Mouse (Mus musculus): ENCODE measurements around the gene Rnf225.
"Not testable (repeated sequence)": the region's sequence is repeated elsewhere in the genome, so short reads cannot be mapped to it uniquely, and the experiment has no call there.

The Rnf225 gene

DNA sequence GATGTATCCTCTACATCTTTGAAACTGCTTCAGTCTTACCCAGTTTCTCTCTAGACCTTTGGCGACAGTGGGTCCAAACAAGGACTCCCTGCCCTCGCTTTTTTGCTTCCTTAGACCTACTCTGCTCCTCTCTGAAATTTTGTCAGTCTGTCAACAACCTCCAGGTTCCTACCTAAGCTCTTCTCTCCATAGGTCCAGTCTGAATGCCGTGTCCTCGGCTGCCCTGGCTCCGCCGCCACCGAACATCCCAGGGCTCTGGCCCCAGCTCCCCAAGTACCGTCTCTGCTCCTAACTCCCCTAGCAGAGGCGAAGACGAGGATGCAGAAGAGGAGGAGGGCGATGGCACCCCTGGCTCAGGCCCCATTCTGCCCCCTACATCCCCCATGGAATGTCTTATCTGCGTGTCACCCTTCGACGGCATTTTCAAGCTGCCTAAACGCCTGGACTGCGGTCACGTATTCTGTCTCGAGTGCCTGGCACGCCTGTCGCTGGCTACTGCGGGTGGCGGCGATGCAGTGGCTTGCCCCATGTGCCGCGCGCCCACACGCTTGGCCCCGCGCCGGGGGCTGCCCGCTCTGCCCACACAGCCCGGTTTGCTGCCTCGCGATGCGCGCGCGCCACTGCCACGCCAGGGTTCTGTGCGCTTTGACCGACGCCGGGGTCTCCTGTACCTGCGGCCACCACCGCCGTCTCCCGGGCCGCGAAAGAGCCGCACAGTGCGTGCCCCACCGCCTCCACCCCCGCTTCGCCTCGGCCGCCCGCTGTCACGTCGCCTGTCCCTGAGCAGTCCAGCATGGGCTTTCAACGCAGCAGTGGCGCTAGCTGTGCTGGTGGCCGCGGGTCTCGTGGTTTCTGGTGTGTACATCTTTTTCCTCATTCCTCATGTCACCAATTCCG lies 725 bp downstream of the Rnf225 start:
- no peak for DNase-seq (ENCODE audit: low spot score in 2 of 2)

DNA sequence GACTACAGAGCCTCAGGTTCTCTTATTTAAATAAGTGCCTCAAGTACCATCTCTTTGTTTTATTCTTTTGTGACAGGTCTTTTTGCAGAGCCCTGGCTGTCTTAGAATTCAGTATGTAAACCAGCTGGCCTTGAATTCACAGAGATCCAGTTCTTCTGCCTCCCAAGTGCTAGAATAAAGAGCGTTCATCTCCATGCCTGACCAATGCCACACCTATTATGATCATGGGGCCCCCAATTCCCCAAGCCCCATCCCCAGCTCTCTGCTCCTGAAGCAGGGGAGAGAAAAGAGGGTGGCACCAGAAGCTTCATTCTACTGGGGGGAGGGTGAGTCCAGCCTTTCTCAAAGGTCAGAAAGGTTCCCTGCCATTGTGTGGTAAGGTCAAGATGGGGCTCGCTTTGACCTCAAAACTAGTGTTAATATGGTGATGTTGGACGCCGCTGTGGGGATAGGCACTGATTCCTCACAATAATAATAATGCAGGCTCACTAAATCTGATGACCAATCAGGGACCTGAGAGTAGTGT lies 6.5 kb downstream of the Rnf225 start:
- no peak for DNase-seq (ENCODE audit: low spot score in 2 of 2)

DNA sequence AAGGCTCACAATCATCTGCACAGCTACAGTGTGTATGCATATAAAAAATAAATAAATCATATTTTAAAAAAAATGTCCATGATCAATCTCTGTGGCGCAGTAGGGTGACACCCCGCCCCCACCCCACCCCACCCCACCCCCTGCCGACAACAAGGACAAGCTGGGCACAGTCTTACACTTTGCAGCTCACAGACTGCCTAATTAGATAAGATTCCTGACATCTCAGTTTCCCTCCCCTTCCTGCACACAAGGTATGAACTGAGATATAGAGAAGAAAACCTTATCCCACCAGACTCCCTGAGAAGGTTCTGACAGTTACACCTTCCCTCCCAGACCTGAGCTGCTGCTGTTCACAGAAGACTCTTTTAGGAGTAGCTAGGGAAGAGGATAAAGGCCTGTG lies 7.6 kb downstream of the Rnf225 start:
- DNase-seq (ENCODE audit: low spot score in 2 of 2) = no peak

DNA sequence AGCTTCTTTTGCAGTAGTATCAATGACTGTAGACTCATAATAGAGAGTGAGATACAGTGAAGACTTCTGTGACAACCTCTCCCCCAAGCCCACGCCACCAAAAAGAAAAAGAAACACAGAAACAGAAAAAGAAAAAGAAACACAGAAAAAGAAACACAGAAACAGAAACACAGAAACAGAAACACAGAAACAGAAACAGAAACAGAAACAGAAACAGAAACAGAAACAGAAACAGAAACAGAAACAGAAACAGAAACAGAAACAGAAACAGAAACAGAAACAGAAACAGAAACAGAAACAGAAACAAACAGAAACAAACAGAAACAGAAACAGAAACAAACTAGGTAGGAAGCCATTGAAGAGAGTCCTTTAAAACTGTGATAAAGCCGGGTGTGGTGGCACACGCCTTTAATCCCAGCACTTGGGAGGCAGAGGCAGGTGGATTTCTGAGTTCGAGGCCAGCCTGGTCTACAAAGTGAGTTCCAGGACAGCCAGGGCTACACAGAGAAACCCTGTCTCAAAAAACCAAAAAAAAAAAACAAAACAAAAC lies 10.1 kb downstream of the Rnf225 start:
- DNase-seq (ENCODE audit: low spot score in 2 of 2) = not testable (repeated sequence)

DNA sequence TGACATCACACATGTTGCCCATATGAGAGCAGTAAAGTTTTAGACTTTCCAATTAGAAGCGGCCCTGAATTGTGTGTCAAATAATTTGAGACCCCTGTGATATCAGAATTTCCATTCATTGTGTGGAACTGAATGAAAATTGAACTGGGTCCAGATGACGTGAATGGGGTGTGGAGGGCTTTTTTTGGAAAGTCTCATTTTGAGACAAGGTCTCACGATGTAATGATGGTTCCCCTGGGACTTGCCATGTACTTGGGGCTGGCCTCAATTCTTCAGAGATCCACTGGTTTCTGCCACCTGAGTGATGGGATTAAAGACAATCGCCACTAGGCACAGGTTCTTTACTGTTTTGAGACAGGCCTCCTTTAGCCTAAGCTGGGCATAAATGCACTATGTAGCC lies 13.4 kb downstream of the Rnf225 start:
- DNase-seq (ENCODE audit: low spot score in 2 of 2) = no peak

DNA sequence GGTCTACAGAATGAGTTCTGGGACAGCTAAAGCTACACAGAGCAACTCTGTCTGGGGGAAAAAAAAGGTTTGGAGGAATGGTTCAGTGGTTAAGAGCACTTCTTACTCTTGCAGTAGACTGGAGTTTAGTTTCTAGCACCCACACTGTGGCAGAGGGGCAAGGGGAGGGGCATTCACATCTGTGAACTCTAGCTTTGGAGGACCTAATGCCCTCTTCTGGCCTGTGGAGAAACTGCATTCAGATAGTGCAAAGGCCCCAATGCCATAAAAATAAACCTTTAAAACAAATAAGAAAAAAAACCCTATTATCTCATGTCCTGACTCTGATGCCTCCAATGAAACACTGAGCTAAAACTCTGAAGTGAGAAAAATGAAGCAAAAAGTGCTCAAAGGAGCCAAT lies 16.3 kb downstream of the Rnf225 start:
- peak; percentile 31 to 44 for DNase-seq (ENCODE audit: low spot score in 2 of 2)

DNA sequence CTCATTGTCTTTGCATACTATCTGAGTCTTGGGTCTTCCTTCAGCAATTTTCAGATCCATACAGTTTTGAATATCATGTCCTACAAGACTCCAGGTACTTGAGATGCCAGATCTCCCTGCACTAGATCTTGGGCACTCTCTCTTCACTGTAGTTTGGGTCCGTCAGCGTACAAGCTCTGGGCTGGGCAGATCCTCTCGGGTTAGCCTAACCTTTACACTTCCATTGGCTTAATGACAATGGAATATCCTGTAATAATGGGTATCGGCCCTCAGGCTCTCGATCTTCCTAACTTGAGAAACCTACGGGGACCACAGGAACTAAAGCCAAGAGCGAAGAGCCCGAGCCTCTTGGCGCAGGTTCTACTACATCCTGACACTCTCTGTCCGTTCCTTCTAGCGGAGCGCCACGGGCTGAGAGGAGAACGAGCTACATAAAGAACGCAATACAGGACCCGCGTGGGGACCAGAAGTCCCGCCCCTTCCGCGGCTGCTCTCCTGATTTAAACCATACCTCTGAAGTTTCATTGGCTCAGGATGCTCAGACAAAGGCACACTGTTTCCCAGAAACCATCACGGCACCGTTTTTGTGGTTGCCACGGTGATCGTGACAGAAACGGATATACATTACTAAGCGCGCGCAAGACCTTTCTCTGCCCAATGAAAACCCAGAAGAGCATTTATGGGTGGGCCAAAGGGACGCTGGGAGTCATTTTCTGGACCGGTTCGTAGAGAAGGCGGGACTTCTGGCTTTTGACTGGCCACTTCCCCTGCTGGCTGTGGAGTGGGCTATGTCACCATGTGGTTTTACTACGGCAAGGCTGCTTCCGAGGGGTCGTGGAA lies 22.0 kb downstream of the Rnf225 start:
- peak; percentile 87 to 92 for DNase-seq (ENCODE audit: low spot score in 2 of 2)

DNA sequence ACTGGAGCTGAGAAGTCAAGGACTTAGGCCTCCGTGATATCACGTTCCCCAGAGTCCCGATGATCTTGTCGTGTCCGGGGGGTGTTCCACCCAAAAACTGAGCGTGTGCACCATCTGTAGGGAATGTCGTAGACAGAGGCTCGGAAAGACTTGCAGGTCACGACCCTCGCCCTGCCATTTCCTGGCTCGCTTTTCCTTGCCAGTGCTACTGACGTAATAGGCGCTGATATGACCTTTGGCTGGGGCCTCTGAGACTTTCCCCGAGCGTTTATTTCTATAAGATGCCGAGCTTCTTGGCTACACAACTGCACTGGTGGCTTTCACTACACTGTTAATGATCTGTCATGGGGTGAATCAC lies 22.6 kb downstream of the Rnf225 start:
- no peak for DNase-seq (ENCODE audit: low spot score in 2 of 2)

DNA sequence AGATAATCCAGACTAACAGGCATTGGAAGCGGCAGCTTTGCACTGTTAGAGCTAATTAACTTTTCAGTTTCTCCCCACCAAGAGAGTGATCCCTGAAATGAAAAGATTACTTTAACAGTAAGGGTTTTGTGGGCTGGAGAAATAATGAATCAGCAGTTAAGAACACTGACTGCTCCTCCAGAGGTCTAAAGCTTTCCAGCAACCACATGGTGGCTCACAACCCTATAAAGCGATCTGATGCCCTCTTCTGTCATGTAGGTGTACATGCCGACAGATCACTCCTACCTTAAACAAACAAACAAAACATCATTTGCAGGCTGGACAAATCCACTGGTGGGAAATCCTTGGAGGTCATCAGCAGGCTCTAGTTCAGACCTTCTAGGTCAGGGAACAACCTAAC lies 27.7 kb downstream of the Rnf225 start:
- no peak for DNase-seq (ENCODE audit: low spot score in 2 of 2)

DNA sequence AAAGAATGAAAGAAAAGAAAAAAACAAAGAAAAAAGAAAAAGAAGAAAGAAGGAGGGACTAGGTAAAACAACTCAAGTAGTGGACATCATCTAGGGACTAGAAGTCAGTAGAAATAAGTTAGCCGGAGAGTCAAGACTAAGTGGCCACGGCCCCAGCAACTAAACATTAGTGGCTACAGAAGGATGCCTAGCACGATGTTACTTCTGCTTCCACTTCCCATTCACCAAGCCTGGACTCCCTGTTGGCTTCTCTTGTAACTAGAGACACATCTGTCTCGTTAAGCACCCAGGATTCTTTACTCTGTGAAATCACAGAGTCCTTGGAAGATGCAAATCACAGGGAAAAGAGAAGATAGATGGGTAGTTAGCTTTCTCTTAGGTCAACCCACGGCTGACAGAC lies 30.3 kb downstream of the Rnf225 start:
- no peak for DNase-seq (ENCODE audit: low spot score in 2 of 2)

DNA sequence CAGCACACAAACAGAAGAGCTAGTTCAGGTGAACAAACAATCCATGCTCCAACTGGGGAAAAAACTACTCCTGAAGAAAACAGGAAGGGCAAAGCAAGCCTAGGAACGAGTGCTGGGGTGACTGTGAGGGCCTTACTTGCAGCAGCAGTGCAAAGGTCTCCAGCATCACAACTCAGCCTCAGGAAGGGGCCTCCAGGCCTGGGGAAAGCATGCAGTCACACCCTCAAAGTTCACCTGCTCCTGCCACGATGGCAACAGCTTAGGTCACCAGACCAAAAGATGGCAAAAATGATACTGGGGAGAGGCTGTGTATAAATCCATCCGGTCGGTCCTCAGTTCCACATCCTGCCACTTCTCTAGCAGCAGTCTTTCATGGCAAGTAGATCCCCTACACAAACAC lies 31.7 kb downstream of the Rnf225 start:
- no peak for DNase-seq (ENCODE audit: low spot score in 2 of 2)

DNA sequence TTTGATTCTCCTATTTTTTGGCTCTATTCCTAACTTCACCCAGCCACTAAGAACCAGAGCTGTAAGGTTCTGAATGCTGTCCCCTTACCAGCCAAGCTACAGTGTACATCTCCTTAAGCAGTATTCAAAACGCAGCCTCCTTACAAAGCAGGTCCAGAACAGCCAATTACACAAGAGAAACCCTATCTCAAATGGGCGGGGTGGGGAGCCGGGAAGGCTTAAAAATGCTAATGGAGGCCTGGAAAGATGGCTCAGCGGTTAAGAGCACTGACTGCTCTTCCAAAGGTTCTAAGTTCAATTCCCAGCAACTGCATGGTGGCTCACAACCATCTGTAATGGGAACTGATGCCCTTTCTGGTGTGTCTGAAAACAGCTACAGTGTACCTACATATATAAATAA lies 32.5 kb downstream of the Rnf225 start:
- DNase-seq (ENCODE audit: low spot score in 2 of 2) = no peak

DNA sequence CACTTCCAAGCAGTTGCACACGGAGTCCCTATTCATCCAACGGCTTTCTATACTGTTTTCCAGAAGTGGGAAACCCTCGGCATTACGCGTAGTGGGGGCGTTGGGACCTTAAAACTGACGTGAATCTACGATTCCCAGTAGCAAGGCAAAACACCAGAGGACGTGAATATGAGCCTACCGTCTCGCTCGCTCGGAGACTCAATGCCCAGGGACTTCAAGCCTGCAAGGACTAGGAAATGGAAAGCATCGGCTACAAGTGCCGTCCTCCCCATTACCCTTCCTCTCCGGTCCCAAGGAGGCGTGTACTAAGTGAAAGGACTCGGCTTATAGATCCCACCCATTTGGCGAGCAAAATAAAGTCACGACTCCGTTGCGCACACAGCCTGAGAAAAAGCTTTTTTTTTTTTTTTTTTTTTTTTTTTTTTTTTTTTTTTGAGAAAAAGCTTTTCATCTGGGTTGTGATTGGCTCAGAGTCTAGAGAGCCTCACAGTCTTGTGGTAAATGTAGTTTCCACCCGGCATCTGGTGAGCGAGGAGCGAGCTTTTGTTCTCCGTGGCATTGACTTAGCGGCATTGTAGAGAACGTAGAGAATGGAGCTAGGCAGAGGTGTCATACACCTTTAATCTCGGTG lies 34.4 kb downstream of the Rnf225 start:
- peak; percentile 69 to 70 for DNase-seq (ENCODE audit: low spot score in 2 of 2)

DNA sequence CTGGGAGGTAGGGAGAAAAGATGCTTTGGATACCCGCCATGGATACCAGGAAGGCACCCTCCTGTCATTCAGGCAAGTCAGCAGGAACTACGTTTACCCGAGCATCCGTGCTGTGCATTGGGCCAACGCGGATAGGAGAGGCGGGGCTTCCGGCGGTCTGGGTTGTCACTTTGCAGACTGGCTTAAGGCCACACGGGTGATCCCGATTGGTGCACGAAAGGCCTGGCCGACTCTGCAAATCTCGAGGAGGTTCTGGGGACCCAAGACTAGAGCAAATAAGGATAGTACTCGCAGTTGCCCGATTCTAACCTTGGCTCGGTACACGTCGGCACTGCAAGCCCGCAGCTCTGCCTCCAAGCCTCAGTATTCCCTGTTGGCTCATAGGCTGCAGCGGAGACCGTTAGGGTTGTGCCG lies 38.5 kb downstream of the Rnf225 start, which contains the start of gene Zfp324:
Zfp324 (plus strand) TSS at position 161 of the 414 bp plus-strand sequence.
- DNase-seq (ENCODE audit: low spot score in 2 of 2) = peak; percentile 81 to 82

DNA sequence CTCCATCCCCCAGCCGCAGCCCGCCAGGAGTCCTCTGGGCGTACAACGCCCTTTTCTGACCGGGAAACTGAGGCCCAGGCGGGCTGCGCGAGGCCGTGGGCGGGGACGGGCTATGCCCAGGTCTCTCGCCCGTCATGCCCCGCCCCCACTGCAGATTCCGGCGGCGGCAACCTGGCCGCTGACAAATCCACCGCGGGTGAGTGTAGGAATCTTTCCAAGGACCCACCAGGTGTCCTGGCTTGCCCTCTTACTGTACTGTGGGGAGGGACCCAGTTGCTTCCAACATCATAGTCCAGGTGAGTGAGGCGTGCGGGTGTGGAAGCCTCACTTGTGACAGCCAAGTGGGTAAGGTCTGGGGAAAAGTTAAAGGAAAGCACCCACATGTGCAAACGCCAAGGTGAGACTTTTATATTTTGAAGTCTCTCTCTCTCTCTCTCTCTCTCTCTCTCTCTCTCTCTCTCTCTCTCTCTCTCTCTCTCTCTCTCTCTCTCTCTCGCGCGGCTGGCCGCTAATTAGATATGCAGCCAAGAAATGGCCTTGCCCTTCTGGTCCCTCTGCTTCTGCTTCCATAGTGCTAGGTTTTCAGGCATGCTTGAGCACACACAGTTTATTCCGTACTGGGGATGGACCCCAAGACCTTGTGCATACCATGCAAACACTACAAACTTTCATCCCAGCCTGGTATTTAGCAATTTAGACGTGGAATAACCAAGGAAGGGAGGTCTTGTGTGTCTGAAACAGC lies 39.1 kb downstream of the Rnf225 start:
- DNase-seq (ENCODE audit: low spot score in 2 of 2) = peak; percentile 56 to 69

DNA sequence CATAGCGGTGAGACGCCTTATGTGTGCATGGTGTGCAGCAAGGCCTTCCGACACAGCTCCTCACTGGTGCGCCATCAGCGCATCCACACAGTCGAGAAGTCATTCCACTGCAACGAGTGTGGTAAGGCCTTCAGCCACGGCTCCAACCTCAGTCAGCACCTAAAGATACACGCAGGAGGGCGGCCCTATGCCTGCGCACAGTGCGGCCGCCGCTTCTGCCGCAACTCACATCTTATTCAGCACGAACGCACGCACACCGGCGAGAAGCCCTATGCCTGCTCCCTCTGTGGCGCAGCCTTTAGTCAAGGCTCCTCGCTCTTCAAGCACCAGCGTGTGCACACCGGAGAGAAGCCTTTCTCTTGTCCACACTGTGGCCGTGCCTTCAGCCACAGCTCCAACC lies 43.7 kb downstream of the Rnf225 start:
- no peak for DNase-seq (ENCODE audit: low spot score in 2 of 2)

DNA sequence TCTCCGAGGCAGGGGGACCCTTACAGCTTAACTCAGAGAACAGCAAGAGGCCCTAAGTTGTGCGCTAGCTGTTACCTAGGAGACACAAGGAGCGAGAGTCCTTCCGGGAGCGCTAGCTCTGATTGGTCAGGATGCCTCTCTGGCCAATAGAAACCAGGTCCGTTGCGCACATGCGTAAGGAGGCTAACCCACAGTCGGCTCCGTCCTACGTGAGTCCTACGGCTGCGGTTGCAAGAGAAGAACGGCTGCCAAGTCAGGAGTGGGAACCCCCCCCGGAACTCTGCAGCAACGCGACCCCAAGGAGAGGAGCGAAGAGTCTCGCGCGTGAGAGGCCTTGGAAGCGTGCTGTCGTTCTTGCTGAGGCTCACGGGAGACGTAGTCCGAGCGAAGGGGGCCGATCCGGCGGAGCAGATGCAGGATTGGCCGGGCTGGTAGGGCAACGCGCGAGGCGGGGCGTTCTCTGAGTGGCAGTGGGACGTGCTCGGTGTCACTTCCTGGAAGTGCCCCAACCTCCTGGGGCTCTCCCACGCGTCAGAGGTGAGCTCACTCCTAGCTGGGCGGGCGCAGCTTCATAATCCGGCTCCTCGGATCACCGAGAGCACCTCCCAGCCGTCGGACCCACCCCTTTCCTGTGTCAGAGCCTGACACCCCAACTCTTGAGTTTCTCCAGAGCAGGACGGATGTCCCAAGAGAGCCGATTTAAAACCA lies 50.6 kb downstream of the Rnf225 start, which contains the start of gene Zfp446:
Zfp446 (plus strand) TSS at position 167 of the 708 bp plus-strand sequence.
- DNase-seq (ENCODE audit: low spot score in 2 of 2) = peak; percentile 95 to 98

DNA sequence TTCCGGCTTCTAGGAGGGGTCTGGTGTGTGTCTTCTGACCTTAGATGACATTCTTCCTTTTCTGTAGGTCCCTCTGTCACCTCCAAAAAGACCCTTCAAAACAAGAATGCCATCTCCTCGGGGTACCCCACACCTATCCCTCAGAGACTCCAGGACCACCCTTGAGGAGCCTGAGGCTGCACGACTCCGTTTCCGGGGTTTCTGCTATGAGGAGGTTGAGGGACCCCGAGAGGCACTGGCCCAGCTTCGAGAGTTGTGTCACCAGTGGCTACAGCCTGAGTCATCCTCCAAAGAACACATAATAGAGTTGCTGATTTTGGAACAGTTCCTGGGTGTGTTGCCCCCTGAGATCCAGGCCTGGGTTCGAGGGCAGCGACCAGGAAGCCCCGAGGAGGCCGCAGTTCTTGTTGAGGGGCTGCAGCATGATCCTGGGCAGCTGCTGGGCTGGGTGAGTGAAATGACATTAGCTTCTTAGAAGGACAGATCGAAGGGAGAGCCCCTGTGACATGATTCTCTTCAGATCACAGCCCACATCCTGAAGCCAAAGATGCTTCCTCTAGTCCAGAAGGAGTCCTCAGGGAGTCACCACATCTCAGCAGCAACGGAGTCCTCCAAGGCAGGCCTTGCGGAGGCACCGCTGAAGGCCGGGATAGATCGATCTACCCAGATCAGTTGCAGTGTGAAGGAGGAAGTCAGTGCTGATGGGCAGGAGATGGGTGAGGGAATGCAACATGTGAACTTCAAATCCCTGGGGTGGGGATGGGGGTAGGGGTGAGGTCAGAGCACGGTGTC lies 51.9 kb downstream of the Rnf225 start:
- DNase-seq (ENCODE audit: low spot score in 2 of 2) = peak in 1 of 2 experiments; percentile 20

DNA sequence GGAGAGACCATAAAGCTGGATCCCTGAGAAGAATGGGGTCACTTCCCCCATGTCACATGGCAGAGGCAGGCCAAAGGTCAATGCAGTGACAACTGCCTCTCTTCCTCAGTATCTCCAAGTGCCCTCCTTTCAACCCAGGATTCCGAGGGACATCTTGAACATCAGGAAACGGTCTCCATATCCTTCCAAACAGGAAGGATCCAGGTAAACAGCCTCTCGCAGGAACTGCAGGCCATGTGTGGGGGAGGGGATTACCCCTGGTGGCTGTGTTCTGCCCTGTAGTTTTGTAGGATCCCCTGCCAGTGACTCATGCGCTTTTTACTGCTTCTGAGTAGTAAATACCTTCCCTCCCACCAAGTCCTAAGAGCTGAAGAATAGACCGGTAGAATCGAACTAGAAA lies 52.6 kb downstream of the Rnf225 start:
- no peak for DNase-seq (ENCODE audit: low spot score in 2 of 2)

Data from thymus, postnatal 10 days (tissue).